Mouse (Mus musculus): Measurements from ENCODE around the gene Osbpl8. TPM values are rescaled to one million over a fixed set of nuclear protein-coding genes. Genes with fewer than 3 reads are reported as not detected.
A peak's percentile ranks its signal among the peaks of the same experiment; 100 is the strongest.

The Osbpl8 gene
- total and polyA plus RNA-seq, 2 experiments from 2014 or later = 15.8 to 36.3 TPM

DNA sequence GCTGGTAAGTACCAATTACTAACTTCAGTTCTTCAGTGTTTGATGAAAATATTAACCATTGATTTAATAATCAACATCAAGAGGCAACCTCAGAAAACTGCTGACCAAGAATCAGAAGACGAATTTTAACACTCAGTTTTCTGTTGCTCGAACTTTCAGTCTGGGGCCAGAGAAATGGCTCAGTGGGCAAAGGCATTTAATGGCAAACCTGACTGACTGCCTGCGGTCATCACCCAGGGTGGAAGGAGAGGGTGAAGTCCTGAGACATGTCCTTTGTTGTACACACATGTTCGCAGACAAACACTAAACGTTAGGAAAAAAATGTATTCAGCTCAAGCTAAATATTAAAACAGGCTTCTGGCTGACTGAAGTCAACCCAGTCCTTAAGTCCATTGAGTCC, 136.5 kb downstream of the Osbpl8 start:
- 96% methylated on average over 5 of the region's 5 CpGs for WGBS
- Histone ChIP-seq H3K9ac (replicated peaks; ENCODE audit: low read length) (no peak overlapping the region), H3K27me3 (ENCODE audit: insufficient read depth, low read length) (no peaks in the 10 kb centered on the region), H3K4me2 (ENCODE audit: low read depth, low read length) (no peak overlapping the region), H3K4me1 (ENCODE audit: insufficient read depth, low read length) (no peaks in the 10 kb centered on the region), H3K9me3 (ENCODE audit: low read length) (no peaks in the 10 kb centered on the region), H3K4me3 (ENCODE audit: low read length) (no peak overlapping the region), H3K36me3 (ENCODE audit: insufficient read depth, low read length) (no peaks in the 10 kb centered on the region), H3K27ac (no peak overlapping the region)
- TF ChIP-seq CTCF (IDR thresholded peaks at IDR 0.05; ENCODE audit: low read depth) = no peak
- no peak for DNase-seq (ENCODE audit: low spot score)
- ATAC-seq = no peak

DNA sequence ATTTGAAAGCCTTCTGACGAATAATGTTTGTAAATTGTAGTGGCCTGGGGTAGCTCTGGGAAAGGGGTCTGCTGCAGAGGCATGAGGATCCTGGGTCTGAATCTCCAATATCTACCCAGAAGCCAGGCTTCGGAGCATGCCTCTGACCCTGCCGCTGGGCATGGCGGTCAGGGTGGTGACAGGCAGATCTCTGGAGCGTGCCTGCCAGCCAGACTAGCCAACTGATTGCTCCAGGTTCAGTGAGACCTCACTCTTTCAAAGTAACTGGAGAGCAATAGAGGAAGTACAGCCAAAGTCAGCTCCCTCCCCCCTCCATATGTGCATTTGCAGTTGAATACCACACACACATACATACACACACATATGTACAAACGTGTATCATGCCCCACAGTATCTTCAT, 137.9 kb downstream of the Osbpl8 start:
- no peaks in the 10 kb centered on the region for H3K4me1 ChIP-seq (ENCODE audit: insufficient read depth, low read length)
- no peaks in the 10 kb centered on the region for H3K27me3 ChIP-seq (ENCODE audit: insufficient read depth, low read length)
- H3K9me3 ChIP-seq (ENCODE audit: low read length) = no peaks in the 10 kb centered on the region
- ATAC-seq (no peak), DNase-seq (ENCODE audit: low spot score) (no peak)
- TF ChIP-seq CTCF (IDR thresholded peaks at IDR 0.05; ENCODE audit: low read depth) = no peak
- no peak overlapping the region for H3K9ac ChIP-seq (replicated peaks; ENCODE audit: low read length)
- no peak overlapping the region for H3K4me3 ChIP-seq (ENCODE audit: low read length)
- no peaks in the 10 kb centered on the region for H3K36me3 ChIP-seq (ENCODE audit: insufficient read depth, low read length)
- H3K27ac ChIP-seq = no peak overlapping the region
- 93% methylated on average over 6 of the region's 6 CpGs for WGBS
- H3K4me2 ChIP-seq (ENCODE audit: low read depth, low read length) = no peak overlapping the region

DNA sequence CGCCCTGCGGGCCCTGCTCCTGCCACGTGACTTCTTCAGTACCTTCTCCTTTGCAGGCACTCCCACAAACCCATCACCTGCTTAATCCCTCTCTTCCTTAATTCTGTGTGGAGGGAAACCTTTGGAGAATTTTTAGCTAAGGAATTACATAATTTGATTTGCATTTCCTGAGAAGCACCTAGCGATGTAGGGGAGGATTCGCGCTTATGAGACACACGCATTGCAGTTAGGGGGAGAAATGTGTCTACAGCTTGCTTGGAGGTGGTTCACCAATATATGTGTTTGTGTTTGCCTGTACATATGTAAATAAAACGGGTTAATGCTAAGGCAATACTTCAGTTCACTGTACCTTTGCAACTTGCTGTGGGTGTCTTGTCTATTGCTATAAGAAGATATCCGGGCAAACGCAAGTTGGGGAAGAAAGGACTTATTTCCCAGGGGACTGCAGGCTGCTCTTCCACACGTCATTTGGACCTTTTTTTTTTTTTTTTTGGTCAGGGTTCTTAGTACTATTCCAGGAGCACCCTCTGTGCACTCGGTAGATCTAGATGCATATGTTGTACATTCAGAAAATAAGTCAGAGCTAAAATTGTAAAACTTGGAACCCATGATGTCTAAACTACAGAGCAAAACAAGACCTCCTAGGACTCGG, 144.4 kb downstream of the Osbpl8 start:
- Histone ChIP-seq H3K27ac (no peak overlapping the region), H3K27me3 (ENCODE audit: insufficient read depth, low read length) (no peaks in the 10 kb centered on the region), H3K9ac (replicated peaks; ENCODE audit: low read length) (no peak overlapping the region), H3K4me1 (ENCODE audit: insufficient read depth, low read length) (no peaks in the 10 kb centered on the region), H3K4me2 (ENCODE audit: low read depth, low read length) (no peak overlapping the region), H3K4me3 (ENCODE audit: low read length) (no peak overlapping the region), H3K36me3 (ENCODE audit: insufficient read depth, low read length) (no peaks in the 10 kb centered on the region), H3K9me3 (ENCODE audit: low read length) (no peaks in the 10 kb centered on the region)
- no peak for TF ChIP-seq CTCF (IDR thresholded peaks at IDR 0.05; ENCODE audit: low read depth)
- no peak for ATAC-seq
- no peak for DNase-seq (ENCODE audit: low spot score)
- 88% methylated on average over 13 of the region's 13 CpGs for WGBS

DNA sequence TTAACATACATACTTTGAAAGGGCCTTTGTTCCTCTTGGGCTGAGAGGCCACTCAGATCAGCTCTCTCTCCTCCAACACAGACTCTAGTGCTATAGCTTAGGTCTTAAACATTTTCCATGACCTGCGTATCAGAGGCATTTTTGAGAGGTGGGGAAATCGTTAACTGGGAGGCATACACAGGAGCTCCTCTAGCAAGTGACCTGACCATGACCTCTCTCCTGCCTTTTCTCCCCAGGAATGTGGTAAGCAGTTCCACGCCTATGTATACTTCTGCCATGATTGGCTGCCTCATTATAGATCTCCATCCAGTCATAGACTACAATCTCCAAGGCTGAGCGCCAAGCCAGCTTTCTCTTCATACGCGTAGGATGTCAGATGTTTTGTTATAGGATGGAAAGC, 148.7 kb downstream of the Osbpl8 start:
- DNase-seq (ENCODE audit: low spot score) (no peak), ATAC-seq (no peak)
- WGBS = 82% methylated on average over 6 of the region's 6 CpGs
- no peaks in the 10 kb centered on the region for H3K4me1 ChIP-seq (ENCODE audit: insufficient read depth, low read length)
- H3K27ac ChIP-seq = no peak overlapping the region
- no peak overlapping the region for H3K4me3 ChIP-seq (ENCODE audit: low read length)
- no peaks in the 10 kb centered on the region for H3K27me3 ChIP-seq (ENCODE audit: insufficient read depth, low read length)
- H3K4me2 ChIP-seq (ENCODE audit: low read depth, low read length) = no peak overlapping the region
- no peak for TF ChIP-seq CTCF (IDR thresholded peaks at IDR 0.05; ENCODE audit: low read depth)
- H3K9me3 ChIP-seq (ENCODE audit: low read length) = no peaks in the 10 kb centered on the region
- no peak overlapping the region for H3K9ac ChIP-seq (replicated peaks; ENCODE audit: low read length)
- no peaks in the 10 kb centered on the region for H3K36me3 ChIP-seq (ENCODE audit: insufficient read depth, low read length)

DNA sequence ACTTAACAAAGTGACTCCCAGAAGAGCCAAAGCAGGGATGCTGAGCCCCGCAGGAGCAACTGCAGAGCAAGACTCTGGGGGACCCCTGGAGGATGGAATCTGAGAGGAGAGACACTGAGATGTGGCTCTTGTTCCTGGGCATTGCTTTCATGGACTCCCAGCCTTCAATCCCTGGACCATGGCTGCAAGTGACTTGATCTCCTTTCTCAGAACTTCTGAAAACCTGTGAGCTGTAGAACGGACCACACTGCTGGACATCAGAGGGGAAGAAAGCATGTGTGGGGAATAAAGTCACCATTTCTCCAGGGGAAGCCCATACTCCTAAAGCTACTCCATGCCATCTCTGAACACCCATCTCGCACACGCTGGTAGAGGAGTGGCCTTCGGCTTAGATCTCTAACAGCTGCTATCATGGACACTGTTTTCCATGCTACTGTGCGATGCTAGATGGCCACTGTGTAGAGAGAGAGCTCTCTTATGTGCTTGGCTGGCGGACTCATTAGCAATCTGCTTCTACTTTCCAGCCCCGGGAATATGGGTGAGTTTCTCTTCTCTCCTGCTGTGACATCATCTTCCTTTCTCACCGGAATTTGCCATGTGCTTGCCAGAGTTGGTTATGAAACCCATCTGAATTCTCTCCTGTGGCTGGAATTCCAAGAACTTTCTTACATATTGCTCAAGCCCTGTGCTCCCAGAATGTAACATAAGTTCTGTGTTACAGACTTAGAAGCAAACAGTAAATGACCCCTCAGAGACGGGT, 150.3 kb downstream of the Osbpl8 start:
- Histone ChIP-seq H3K36me3 (ENCODE audit: insufficient read depth, low read length) (no peaks in the 10 kb centered on the region), H3K4me2 (ENCODE audit: low read depth, low read length) (no peak overlapping the region), H3K4me1 (ENCODE audit: insufficient read depth, low read length) (no peaks in the 10 kb centered on the region), H3K9ac (replicated peaks; ENCODE audit: low read length) (no peak overlapping the region), H3K4me3 (ENCODE audit: low read length) (no peak overlapping the region), H3K27me3 (ENCODE audit: insufficient read depth, low read length) (no peaks in the 10 kb centered on the region), H3K27ac (no peak overlapping the region), H3K9me3 (ENCODE audit: low read length) (no peaks in the 10 kb centered on the region)
- TF ChIP-seq CTCF (IDR thresholded peaks at IDR 0.05; ENCODE audit: low read depth) = no peak
- ATAC-seq = no peak
- 79% methylated on average over 10 of the region's 10 CpGs for WGBS
- no peak for DNase-seq (ENCODE audit: low spot score)

DNA sequence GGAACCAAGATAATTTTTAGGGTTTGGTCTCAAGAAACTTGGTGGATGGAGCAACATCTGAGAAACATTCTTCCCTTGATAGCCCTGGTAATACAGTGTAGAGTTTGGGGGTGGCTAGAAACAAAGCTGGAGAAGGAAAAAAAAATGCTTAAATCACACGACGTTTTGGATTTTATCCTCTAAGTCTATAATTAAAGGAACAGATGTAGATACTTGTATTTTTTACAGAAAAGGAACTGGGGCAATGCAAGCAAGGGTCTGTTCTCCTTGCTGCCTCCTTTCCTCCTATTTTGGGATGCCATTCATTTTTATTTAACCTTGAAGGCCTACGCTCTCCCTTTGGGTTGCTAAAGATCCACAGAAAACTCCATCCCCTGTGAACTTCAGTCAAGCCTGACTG, 151.4 kb downstream of the Osbpl8 start:
- no peak for ATAC-seq
- Histone ChIP-seq H3K4me3 (ENCODE audit: low read length) (no peak overlapping the region), H3K9ac (replicated peaks; ENCODE audit: low read length) (no peak overlapping the region), H3K9me3 (ENCODE audit: low read length) (no peaks in the 10 kb centered on the region), H3K27ac (no peak overlapping the region), H3K27me3 (ENCODE audit: insufficient read depth, low read length) (no peaks in the 10 kb centered on the region), H3K4me1 (ENCODE audit: insufficient read depth, low read length) (no peaks in the 10 kb centered on the region), H3K36me3 (ENCODE audit: insufficient read depth, low read length) (no peaks in the 10 kb centered on the region), H3K4me2 (ENCODE audit: low read depth, low read length) (no peak overlapping the region)
- WGBS = 78% methylated on average over 3 of the region's 3 CpGs
- no peak for TF ChIP-seq CTCF (IDR thresholded peaks at IDR 0.05; ENCODE audit: low read depth)
- no peak for DNase-seq (ENCODE audit: low spot score)

DNA sequence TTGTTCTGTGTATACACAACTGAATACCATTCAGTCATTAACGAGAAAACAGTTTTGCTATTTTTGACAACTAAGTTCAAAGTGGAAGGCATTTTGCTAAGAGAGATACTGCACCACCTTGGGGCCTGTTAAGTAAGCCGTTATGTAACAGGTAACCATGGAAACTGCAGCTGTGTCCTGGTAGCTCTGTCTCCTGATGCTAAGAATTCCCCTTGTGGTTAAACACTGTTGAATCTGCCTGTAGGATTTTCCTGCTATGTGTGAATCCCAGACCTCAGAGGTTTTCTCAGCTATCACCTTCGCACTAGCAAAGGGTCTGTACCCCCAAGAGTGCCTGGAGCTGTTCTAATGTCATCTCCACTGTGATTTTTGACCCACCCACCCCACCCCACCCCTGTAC, 153.5 kb downstream of the Osbpl8 start:
- no peaks in the 10 kb centered on the region for H3K27me3 ChIP-seq (ENCODE audit: insufficient read depth, low read length)
- peak; percentile 70 for DNase-seq (ENCODE audit: low spot score)
- no peak overlapping the region for H3K9ac ChIP-seq (replicated peaks; ENCODE audit: low read length)
- peak; percentile 79; the same call in 1 of the 2 replicates for ATAC-seq
- 57% methylated on average over 3 of the region's 3 CpGs for WGBS
- H3K4me3 ChIP-seq (ENCODE audit: low read length) = no peak overlapping the region
- no peaks in the 10 kb centered on the region for H3K9me3 ChIP-seq (ENCODE audit: low read length)
- H3K27ac ChIP-seq = no peak overlapping the region
- no peaks in the 10 kb centered on the region for H3K36me3 ChIP-seq (ENCODE audit: insufficient read depth, low read length)
- H3K4me1 ChIP-seq (ENCODE audit: insufficient read depth, low read length) = no peaks in the 10 kb centered on the region
- H3K4me2 ChIP-seq (ENCODE audit: low read depth, low read length) = no peak overlapping the region
- peak; percentile 32; the same call in 1 of the 2 replicates for TF ChIP-seq CTCF (IDR thresholded peaks at IDR 0.05; ENCODE audit: low read depth)
